Mouse (Mus musculus) bone marrow, adult 2 months (tissue): ENCODE measurements around the gene Acr.

Source experiments
- CTCF ChIP-seq: fragments of 200-500 bp; IDR thresholded peaks from 2 replicates; pipeline ENCODE4 v1.5.1; 2011; ENCODE audit warnings: low read length, control low read depth; ENCODE audit not compliant: control insufficient read depth, insufficient read depth
- POLR2A ChIP-seq: fragments of 200-500 bp; IDR thresholded peaks from 2 replicates; pipeline ENCODE4 v1.6.1; 2011; ENCODE audit warnings: low read depth, mild to moderate bottlenecking, control low read depth, low read length, borderline replicate concordance; ENCODE audit not compliant: control insufficient read depth

GRCm38 (mm10) chr15:89551733-89552132, 16.4 kb upstream of the Acr start:
- TF ChIP-seq CTCF (no peak), POLR2A (no peak)
